Mouse (Mus musculus) liver, postnatal 0 days (tissue): ENCODE measurements around the gene Fut11.

Experiments used
- CTCF ChIP-seq: sonication (generic); IDR thresholded peaks from 2 replicates; pipeline ENCODE4 v1.5.1; 2016; ENCODE audit warnings: antibody characterized with exemption, low read depth
- EP300 ChIP-seq: IDR thresholded peaks from 2 replicates; pipeline ENCODE4 v1.6.1; 2016; ENCODE audit warnings: antibody characterized with exemption, low read depth, mild to moderate bottlenecking

GRCm38 (mm10) chr14:20743614-20744013 is 48.8 kb downstream of the Fut11 start:
- TF ChIP-seq EP300 (no peak), CTCF (peak; percentile 24; the same call in 1 of the 2 replicates)
